Mouse (Mus musculus): ENCODE data around the gene Bmx. TPM values are rescaled to one million over a fixed set of nuclear protein-coding genes. Genes with fewer than 3 reads are reported as not detected.

Bmx gene
- polyA plus RNA-seq, 1 experiment from 2014 or later = 0.51 TPM

DNA sequence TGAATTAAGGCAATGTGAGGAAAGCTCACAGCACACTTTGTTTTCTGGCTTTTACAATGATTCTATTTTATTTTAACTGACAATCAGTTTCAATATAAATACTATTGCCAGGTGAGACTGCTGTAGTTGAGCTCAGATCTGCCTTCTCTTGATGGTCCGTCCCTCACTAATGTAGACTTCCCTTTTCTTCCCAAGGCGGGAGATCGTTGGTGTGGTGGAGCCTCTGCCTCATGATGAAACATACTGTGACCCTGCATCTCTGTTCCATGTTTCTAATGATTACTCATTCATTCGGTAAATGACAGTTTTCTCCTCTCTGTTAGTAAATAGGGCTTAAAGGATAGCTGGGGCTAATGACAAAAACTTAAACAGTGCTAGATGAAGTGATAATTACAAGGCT, 84.1 kb downstream of the Bmx start:
- WGBS = 87% methylated on average over 4 of the region's 4 CpGs
- Histone ChIP-seq H3K4me1 (no peaks in the 10 kb centered on the region), H3K27ac (no peak overlapping the region), H3K4me2 (replicated peaks) (no peak overlapping the region), H3K9me3 (no peaks in the 10 kb centered on the region), H3K36me3 (no peaks in the 10 kb centered on the region), H3K9ac (no peak overlapping the region), H3K27me3 (peaks cover 10% of the 10 kb centered on the region; the same call in 1 of the 2 replicates), H3K4me3 (no peak overlapping the region)
- no peak for ATAC-seq (ENCODE audit: low FRiP score, low read depth)

DNA sequence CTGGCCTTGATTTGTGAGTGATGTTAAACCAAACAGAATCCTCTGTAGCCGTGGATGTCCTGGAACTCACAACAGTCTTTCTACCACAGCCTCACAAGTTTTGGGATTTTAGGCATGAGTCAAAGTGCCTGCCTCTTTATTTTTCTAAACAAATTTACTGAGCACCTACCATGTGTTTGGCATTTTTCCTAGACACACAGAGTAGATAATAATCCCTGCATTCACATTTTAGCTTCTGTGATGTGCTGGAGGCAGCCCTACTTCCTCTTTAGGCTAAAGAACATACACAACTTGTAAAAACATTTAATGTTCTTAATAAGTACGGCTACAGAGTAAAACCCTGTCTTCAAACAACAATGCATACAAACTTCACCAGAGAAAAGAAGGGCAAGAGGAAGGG, 87.0 kb downstream of the Bmx start:
- H3K27ac ChIP-seq = no peak overlapping the region
- H3K4me3 ChIP-seq = no peak overlapping the region
- no peak for ATAC-seq (ENCODE audit: low FRiP score, low read depth)
- H3K4me2 ChIP-seq (replicated peaks) = no peak overlapping the region
- H3K27me3 ChIP-seq = peaks cover 11% of the 10 kb centered on the region; the same call in 1 of the 2 replicates
- no peaks in the 10 kb centered on the region for H3K36me3 ChIP-seq
- no peaks in the 10 kb centered on the region for H3K4me1 ChIP-seq
- H3K9ac ChIP-seq = no peak overlapping the region
- WGBS = 49% methylated on average over 2 of the region's 2 CpGs
- H3K9me3 ChIP-seq = no peaks in the 10 kb centered on the region

DNA sequence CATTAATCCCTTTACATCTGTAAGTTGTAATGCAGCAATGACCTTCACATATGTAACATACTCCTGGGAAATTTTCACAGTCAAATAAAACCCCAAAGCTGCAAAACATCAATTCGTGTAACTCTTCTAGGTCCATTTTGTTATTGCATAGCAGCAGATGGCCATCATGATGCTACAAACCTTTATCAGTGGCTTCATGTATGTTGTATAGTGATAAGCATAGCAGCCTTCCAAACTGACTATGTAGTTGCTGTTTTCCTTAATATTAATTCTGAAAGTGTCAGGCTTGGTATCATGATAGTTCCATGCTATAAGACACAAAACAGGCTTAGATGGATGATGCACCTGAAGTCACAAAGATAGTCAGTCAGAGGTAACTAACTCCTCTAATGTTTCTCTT, 93.3 kb downstream of the Bmx start:
- Histone ChIP-seq H3K4me1 (no peaks in the 10 kb centered on the region), H3K27me3 (peaks cover 22% of the 10 kb centered on the region; the same call in 1 of the 2 replicates), H3K9me3 (no peaks in the 10 kb centered on the region), H3K4me2 (replicated peaks) (no peak overlapping the region), H3K9ac (no peak overlapping the region), H3K27ac (no peak overlapping the region), H3K4me3 (no peak overlapping the region), H3K36me3 (no peaks in the 10 kb centered on the region)
- no peak for ATAC-seq (ENCODE audit: low FRiP score, low read depth)
- 58% methylated on average over 1 of the region's 1 CpGs for WGBS

DNA sequence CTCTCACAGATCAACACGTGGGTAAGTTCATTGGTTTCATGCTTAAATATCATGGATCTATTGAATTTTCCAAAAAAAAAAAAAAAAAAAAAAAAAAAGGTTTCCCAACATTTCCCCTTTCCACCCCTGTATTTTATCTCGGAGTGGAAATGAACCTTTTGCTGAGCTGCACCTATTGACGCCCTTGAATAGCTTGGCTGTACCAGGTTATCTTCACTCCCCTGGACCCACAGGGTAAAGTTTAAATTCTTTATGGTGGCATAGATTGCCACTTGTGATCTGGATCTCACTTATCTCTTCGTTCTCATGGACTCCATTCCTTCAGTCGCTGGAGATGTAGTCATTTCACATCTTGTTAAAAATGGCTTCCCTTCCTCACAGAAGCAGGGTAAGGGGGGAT, 103.4 kb downstream of the Bmx start:
- no peak overlapping the region for H3K4me2 ChIP-seq (replicated peaks)
- WGBS = 79% methylated on average over 5 of the region's 5 CpGs
- H3K4me1 ChIP-seq = no peaks in the 10 kb centered on the region
- no peak overlapping the region for H3K27ac ChIP-seq
- peaks cover 18% of the 10 kb centered on the region; the same call in 1 of the 2 replicates for H3K27me3 ChIP-seq
- no peak overlapping the region for H3K9ac ChIP-seq
- H3K36me3 ChIP-seq = no peaks in the 10 kb centered on the region
- H3K4me3 ChIP-seq = no peak overlapping the region
- no peak for ATAC-seq (ENCODE audit: low FRiP score, low read depth)
- no peaks in the 10 kb centered on the region for H3K9me3 ChIP-seq

DNA sequence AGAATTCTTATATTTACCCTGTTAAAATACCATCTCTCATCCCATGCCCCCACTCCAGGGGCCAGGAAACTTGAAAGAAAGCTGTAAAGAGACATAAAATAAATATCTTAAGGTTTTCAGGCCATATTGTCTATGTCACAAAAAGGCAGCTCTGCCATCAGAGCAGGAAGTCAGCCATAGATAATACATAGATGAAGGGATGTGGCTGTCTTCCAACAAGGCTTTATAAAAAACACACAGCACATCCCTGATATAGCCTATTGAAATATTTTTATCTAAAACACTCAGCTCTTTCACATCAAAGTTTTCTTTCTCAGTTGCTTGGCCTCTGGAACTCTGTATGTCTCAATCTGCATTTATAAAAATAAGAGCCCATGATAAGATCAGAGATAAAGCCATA, 104.4 kb downstream of the Bmx start:
- no peak for ATAC-seq (ENCODE audit: low FRiP score, low read depth)

DNA sequence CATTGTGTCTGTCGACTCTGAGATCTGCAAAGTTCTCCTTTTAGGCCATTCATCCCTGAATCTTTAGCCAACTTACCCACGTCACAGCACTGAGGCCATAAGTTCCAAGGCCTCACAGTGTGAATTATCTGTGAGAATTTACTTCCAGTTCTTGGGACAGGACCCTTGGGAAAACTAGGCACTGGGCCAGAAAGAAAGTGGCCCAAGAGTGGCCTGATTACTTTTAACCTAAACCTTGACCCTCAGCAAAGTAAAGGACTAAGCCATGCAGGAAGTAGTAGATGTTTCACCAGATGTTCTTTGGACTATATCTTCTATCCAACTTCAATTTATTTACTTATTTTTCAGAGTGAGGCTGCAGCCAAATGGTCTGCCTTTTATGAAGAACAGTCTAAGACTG, 105.3 kb downstream of the Bmx start:
- Histone ChIP-seq H3K27me3 (peaks cover 20% of the 10 kb centered on the region; the same call in 1 of the 2 replicates), H3K4me2 (replicated peaks) (no peak overlapping the region), H3K4me3 (no peak overlapping the region), H3K9me3 (no peaks in the 10 kb centered on the region), H3K4me1 (no peaks in the 10 kb centered on the region), H3K36me3 (no peaks in the 10 kb centered on the region), H3K27ac (no peak overlapping the region), H3K9ac (no peak overlapping the region)
- 58% methylated on average over 2 of the region's 2 CpGs for WGBS
- ATAC-seq (ENCODE audit: low FRiP score, low read depth) = no peak

More for the DNA sequence above, 104.4 kb downstream of the Bmx start:
- Histone ChIP-seq H3K4me1 (no peaks in the 10 kb centered on the region), H3K9ac (no peak overlapping the region), H3K36me3 (no peaks in the 10 kb centered on the region), H3K4me3 (no peak overlapping the region), H3K27me3 (peaks cover 16% of the 10 kb centered on the region; the same call in 1 of the 2 replicates), H3K27ac (no peak overlapping the region), H3K4me2 (replicated peaks) (no peak overlapping the region), H3K9me3 (no peaks in the 10 kb centered on the region)

DNA sequence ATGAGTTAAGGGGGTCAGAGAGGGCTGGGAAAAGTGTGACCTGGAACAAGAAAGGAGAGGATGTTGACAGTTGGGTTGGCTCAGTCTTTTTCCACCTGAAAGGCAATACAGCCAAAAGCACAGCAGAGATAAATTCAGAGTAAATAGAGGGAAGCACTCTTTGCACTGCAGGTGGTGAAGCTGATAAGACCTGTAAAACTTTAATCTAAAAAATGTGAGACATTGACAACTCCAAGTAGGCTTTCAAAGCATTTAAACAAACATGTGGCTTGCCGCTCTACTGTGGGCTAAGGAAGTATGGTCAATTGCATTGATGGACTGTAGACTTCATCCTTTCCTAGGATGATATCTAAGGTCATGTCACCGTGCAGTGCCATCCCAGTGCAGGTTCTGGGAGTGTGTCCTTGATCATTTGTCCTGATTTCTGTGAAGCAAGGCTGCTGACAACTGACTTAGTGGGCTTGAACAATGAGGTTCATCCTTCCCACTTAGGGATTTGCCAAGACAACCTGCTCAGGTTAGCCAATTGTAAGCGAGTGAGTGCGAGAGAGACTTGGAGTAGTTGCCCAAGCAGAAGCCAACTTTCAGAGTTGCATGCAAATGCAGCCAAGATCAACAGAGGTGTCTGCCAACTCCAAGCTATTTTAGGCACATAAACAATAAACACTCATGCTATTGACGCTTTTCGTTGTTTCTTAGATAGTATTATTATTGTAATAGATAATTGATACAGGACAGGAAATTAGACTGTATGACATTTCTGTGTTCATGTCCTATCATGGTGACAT, 112.3 kb downstream of the Bmx start:
- Histone ChIP-seq H3K9ac (no peak overlapping the region), H3K4me3 (no peak overlapping the region), H3K27me3 (peaks cover 14% of the 10 kb centered on the region; the same call in 1 of the 2 replicates), H3K4me2 (replicated peaks) (no peak overlapping the region), H3K27ac (no peak overlapping the region), H3K9me3 (no peaks in the 10 kb centered on the region), H3K4me1 (no peaks in the 10 kb centered on the region), H3K36me3 (no peaks in the 10 kb centered on the region)
- no peak for ATAC-seq (ENCODE audit: low FRiP score, low read depth)
- 90% methylated on average over 6 of the region's 6 CpGs for WGBS

Other genes starting within 250 kb of the Bmx start
- gene Car5b, start 230.2 kb downstream of the Bmx start, polyA plus RNA-seq (2015; fragmentation: Nextera tagmentation; extraction: Ambion mirVana) = 1.0 TPM in 2 replicates
- 27.8 and 29.0 TPM in 2 replicates for gene Siah1b, start 181.7 kb downstream of the Bmx start, polyA plus RNA-seq (2015; fragmentation: Nextera tagmentation; extraction: Ambion mirVana)
- gene Cltrn, start 169.4 kb downstream of the Bmx start, polyA plus RNA-seq (2015; fragmentation: Nextera tagmentation; extraction: Ambion mirVana) = 0.19 TPM in 1 of 2 replicates, not detected in the other
- 0.60 and 1.1 TPM in 2 replicates for gene Ace2, start 118.9 kb downstream of the Bmx start, polyA plus RNA-seq (2015; fragmentation: Nextera tagmentation; extraction: Ambion mirVana)
- gene Pir, start 11.2 kb upstream of the Bmx start, polyA plus RNA-seq (2015; fragmentation: Nextera tagmentation; extraction: Ambion mirVana) = 7.0 TPM in 2 replicates
- 5.3 and 7.0 TPM in 2 replicates for gene Vegfd, start 115.2 kb upstream of the Bmx start, polyA plus RNA-seq (2015; fragmentation: Nextera tagmentation; extraction: Ambion mirVana)
- gene Piga, start 161.6 kb upstream of the Bmx start, polyA plus RNA-seq (2015; fragmentation: Nextera tagmentation; extraction: Ambion mirVana) = 12.4 and 13.2 TPM in 2 replicates
- gene Asb11, start 178.8 kb upstream of the Bmx start, polyA plus RNA-seq (2015; fragmentation: Nextera tagmentation; extraction: Ambion mirVana) = not detected in 2 replicates
- gene Asb9, start 248.1 kb upstream of the Bmx start, polyA plus RNA-seq (2015; fragmentation: Nextera tagmentation; extraction: Ambion mirVana) = 1.4 and 1.6 TPM in 2 replicates

Data from limb, embryonic 13.5 days (tissue).